Mouse (Mus musculus): Measurements from ENCODE around the gene Vps13d. TPM values are rescaled to one million over a fixed set of nuclear protein-coding genes. Genes with fewer than 3 reads are reported as not detected.
A peak's percentile ranks its signal among the peaks of the same experiment; 100 is the strongest.

The Vps13d gene
- total RNA-seq, 1 experiment from 2014 or later, result 101 TPM

DNA sequence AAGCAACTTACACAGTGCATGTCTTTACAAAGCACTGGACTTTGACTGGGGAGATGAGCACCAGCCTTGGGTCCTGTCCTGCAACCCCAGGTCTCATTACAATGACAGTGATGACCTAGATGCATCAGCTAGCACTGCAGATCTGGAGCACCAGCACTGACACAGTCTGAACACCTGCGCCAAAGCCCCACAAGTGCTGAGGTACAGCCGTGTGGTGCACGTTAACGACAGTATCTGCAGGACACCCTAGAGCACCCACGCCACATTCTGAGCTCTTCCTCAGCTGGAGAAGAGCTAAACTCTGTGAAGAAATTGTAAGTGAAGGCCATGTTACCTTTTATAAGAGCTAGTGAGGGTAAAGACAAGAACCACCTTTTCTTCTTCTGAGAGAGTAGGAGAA, 172.0 kb downstream of the Vps13d start:
- ATAC-seq (ENCODE audit: extremely low read depth, insufficient number of reproducible peaks, low FRiP score, poor library complexity, severe bottlenecking), result no peak

DNA sequence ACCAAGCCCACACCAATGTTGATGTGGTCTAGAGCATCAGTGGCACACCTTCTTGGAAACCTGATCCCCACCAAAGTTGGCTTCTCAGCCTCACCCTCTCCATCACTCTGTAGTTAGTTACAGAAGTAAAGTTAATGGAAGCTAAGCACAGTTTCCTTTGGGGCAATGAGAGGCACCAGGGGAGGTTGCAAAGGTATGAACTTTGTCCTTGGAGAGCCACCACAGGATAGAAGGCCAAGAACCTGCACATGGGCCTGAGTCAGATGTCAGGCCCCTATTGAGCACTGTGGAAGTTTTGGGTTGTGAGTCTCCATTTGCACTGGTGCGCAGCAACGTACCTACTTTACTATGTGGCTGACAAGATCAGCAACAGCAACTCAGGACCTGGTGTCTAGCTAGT, 172.6 kb downstream of the Vps13d start:
- ATAC-seq (ENCODE audit: extremely low read depth, insufficient number of reproducible peaks, low FRiP score, poor library complexity, severe bottlenecking), result no peak

DNA sequence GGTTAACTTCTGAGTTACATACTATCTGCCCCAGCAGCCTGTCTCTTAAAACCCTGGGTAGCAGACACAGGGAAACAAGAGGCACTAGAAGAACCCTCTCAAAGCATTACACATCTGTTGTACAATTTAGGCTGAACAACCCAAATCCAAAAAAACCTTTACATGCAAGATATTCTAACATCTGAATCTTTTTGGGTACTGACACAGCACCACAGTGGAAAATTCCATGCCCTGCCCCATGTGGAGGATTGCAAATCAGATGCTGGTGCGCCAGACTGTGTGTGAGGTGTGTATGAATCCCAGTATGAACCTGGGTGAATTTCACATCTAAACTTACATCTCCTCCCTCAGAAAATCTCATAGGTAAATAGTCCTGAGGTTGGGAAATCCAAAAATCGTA, 174.4 kb downstream of the Vps13d start:
- no peak for ATAC-seq (ENCODE audit: extremely low read depth, insufficient number of reproducible peaks, low FRiP score, poor library complexity, severe bottlenecking)

DNA sequence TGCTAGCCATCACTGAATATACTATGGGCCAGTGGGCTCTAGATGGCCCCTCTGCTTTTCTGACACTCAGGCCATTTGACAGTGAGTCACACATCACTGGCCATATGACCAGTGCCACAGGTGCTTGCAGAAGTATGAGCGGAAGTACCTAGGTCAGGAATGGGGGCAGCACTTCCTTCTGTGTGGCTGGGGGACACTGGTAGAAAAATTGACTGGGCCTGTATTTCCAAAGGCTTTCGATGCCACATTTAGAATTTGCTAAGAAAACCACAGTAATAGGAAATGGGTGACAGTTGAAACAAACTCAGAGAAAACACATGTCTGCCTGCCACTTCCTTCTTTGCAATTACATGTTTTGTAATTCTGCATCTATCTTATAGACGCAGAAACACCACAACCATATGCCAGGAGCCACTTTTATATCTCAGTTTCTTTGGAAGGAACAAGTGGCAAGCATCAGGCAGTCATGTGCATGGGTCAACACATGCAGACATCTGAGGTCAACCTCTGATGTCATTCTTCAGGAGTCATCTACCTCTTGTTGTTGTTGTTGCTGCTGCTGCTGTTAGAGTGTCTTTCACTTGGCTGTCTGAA, 175.6 kb downstream of the Vps13d start:
- peak; percentile 59 for ATAC-seq (ENCODE audit: extremely low read depth, insufficient number of reproducible peaks, low FRiP score, poor library complexity, severe bottlenecking)

DNA sequence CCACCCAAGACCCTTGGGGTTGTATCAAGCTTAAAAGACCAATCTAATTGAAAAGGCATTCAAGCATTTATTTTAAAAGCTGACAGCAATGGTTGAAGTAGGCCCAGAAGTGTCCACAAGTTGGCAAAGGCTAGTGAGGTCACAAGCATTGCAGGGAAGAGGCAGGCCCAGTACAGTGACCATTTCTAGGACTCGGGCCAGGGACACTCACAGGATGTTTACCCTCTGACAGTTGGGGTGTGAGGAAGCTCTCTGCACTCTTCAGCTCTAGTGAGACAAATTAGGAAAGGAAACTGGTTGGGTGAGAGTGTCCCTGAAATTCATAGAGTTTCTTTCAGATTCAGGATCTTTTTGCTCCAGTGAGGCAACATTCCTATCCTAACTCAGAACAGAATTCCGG, 177.1 kb downstream of the Vps13d start:
- no peak for ATAC-seq (ENCODE audit: extremely low read depth, insufficient number of reproducible peaks, low FRiP score, poor library complexity, severe bottlenecking)

DNA sequence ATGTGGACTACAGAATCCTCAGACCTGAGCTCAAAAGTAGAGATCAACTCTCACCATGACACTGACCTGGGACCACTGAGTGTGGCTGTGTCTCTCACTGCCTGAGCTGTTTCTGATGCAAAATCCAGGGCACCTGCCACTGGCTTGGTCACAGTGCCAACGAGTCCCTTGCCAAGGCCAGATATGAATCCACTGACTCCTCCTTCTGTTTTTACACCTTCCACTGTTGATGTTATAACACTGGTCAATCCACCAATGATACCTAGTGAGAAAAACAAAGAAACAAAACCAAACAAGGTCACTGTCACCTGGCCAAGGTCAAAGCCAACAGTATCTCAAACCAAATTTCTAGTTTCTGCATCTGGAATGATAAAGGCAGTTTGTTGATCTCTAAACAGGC, 178.1 kb downstream of the Vps13d start:
- ATAC-seq (ENCODE audit: extremely low read depth, insufficient number of reproducible peaks, low FRiP score, poor library complexity, severe bottlenecking), result no peak

DNA sequence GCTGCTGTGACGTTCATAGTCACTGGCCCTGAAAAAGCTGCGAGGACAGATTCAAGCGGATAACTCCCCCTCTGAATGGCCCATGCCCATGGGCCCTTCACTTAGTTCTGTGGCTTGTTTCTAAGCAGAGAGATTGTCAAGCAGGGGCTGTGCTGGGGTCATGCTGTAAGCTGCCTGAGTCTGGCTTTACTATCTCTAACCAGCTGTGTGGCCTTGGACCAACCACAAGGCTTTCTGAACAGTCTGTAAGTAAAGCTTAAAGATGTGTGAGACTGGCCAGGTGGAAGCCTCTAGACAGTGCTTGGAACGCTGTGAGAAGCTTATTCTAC, 180.2 kb downstream of the Vps13d start:
- no peak for ATAC-seq (ENCODE audit: extremely low read depth, insufficient number of reproducible peaks, low FRiP score, poor library complexity, severe bottlenecking)

DNA sequence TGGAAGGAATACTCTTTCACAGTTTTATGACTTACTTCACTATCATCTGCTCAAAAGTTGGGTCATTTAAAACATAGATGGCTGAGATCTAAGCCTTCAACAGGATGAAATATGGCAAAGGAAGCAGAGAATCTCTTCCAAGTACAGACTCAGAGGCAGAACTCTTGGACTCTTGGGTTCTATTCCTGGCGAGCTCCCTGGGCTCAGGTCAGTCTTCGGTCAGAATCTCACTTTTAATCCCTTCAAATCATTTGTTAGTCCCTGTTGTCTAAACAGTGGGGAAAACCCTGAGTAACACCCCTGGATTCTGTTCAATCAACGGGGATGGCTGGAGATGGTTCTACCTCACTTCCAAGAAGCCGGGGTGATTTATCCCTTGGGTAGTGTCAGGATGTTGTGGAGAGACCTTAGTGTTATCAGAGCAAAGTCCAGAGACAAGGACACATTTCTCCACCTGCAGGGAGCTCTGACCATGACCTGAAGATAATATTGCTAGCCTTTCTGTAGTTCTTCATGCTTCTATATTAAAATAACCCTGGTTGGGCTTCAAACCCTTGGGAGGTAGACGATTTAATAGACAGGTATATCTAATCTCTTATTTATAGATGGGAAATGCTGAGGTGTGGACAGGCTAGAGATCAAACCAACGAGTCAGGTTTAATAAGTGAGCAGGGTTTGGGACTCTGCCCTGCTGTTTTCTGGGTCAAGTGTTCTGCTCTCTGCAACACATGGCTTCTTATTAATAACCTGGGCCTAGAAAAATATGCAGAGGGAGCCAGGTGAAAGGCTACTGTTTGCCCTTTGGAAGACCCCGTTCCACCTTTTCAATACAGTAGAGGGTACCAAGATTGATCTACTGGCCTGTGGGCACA, 180.8 kb downstream of the Vps13d start:
- no peak for ATAC-seq (ENCODE audit: extremely low read depth, insufficient number of reproducible peaks, low FRiP score, poor library complexity, severe bottlenecking)

DNA sequence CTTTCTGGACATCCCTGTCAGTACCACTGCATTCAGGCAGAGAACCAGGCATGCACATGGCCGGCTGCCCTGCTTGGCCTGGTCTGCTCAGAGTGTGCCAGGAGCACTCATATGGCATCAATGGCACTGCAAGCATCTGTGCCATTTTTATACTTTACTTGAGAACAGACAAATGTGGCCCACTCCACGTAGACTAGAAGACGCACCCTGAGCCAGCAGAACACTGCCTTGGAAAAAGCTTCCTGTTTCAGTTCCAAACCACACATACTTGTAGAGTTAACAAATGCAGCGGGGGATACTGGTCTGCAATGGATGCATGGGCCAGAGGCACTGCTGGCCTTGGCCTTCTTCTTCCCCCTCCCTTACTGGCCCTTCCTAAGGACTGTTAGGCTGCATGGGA, 181.6 kb downstream of the Vps13d start:
- no peak for ATAC-seq (ENCODE audit: extremely low read depth, insufficient number of reproducible peaks, low FRiP score, poor library complexity, severe bottlenecking)

DNA sequence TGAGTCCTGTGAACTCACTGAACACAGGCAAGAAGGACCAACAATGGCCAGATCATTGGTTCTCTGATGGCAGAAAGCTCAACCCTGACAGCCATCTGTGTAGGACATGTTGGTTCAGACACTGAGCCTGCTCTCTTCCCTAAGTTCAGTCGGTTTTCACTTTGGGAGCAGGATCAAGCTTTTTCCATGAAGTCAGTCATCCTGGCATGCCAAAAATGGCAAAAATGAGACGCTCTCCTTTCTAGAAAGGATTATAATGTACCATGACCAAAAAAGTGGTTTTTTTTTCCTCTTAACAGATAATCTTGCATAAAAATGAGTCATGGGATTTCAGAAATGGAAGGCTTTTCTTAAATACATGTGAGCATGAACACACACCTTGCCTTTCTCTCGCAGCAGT, 183.6 kb downstream of the Vps13d start:
- no peak for ATAC-seq (ENCODE audit: extremely low read depth, insufficient number of reproducible peaks, low FRiP score, poor library complexity, severe bottlenecking)

DNA sequence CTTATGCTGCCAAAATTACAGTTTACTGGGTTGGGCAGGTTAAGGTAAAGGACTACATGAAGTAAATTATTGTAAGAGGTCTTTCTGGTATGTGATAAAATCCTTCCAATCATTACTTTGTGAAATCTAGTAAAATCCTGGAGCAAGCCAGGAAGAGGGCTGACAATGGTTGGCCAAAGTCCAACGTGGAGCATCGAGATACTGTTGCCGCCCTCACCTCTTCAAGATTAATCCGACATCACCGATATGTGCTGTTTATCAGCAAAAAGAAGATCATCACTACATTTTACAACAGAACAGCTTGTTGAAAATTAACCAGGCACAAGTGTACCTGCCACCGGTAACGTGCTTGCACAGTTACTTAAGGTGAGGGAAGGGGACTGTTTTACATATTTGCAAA, 184.9 kb downstream of the Vps13d start:
- no peak for ATAC-seq (ENCODE audit: extremely low read depth, insufficient number of reproducible peaks, low FRiP score, poor library complexity, severe bottlenecking)

DNA sequence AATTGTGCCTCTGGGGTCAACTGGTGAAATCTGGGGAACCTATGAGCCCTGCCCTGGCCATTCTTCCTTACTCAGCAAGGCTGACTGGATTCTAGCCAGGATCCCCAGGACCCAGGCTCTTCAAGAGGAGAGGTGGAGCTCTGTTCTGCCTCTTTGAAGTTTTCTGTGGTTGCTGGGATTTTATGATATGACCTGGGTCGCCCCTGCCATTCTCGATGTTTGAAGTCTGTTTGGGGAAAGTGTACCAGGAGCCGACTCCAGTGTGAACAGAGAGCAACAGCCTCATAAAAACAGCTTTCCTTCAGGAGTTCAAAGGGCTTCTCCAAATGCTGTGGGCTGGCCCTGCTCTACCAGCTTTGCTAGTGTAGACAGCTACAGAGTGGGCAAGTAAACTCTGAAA, 185.4 kb downstream of the Vps13d start:
- ATAC-seq (ENCODE audit: extremely low read depth, insufficient number of reproducible peaks, low FRiP score, poor library complexity, severe bottlenecking), result no peak

DNA sequence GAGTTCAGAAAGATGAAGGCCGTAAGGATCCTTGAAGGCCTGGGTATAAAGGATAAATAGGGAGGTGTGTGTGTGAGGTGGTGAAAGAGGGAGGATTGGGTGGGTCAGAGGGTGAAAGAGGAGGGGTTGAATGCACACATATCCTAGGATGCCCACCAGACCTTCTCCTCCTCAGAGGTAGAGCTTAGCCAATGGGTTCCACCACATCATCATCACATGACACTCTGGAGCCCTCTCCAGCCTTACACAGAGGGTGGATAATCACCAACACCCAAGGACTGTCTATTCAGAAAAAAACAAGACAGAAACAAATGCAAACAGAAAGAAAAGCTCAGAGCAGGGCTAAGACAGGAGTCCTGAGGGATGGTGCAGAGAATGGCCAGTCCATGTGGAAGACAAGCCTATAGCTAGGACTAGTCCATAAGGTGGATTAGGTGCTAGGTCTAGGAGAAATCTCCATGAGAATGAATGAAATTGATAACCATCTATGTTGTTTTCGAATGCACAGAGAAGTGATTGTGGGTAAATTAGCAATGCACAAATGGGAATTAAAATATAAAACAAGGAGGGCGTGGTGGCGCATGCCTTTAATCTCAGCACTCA, 188.8 kb downstream of the Vps13d start:
- no peak for ATAC-seq (ENCODE audit: extremely low read depth, insufficient number of reproducible peaks, low FRiP score, poor library complexity, severe bottlenecking)

DNA sequence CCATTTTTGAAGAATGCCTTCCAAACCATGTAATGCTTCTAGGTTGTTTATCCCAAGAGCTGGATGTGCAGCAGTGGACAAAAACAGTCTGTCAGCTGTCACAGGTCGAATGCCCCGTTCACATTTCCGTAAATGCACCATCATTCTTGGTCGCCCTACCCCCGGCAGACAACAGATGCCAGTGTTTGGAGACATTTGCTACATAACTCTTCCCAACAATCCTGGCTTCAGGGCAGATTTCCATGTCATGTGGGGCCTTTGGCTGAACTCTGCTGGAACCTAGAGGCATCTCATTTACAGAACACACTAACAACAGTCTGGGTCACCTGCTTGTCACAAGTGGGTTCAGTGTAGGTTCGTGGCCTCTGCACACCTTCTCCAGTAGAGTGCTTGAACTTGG, 190.6 kb downstream of the Vps13d start:
- ATAC-seq (ENCODE audit: extremely low read depth, insufficient number of reproducible peaks, low FRiP score, poor library complexity, severe bottlenecking), result no peak

DNA sequence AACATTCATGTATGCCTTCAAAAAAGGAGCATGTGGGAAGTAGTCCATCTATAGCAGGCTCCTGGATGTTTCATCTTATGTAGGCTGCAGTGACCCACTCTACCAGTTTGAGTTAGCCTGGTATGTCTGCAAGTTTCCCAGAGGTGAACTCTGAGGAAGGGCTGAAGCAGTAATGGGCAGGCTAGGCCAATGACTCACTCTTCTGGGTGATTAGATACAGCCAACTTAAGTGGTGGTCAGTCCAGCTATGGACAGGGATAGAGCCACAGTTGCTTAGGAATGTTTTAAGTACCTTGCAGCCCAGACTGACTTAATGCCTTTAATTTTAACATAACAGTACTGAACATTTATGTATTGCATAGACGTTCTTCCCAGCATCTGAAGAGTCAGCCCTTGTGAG, 192.1 kb downstream of the Vps13d start:
- no peak for ATAC-seq (ENCODE audit: extremely low read depth, insufficient number of reproducible peaks, low FRiP score, poor library complexity, severe bottlenecking)

DNA sequence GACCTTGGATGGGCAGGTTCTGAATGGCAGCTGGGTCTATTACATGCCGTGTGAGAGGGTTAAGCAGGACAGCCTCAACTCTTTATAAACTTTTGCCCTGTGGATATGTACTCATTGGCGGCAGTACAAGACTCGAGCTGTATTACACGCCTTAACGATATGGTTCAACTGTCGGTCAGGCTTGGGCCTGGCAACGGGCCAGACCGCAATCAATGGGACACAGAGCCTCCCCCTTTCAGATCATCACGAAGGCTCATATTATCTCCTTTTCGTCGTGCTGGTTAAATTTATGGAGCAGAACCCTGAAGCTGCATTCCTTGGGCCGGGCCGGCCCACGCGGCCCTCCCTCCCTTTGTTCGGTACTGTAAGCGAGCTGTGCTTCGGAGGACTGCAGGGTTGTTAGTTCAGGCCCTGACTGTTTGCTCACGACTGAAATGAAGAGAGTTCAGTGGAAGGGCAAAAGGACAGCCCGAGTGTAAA, 194.9 kb downstream of the Vps13d start:
- ATAC-seq (ENCODE audit: extremely low read depth, insufficient number of reproducible peaks, low FRiP score, poor library complexity, severe bottlenecking), result no peak

DNA sequence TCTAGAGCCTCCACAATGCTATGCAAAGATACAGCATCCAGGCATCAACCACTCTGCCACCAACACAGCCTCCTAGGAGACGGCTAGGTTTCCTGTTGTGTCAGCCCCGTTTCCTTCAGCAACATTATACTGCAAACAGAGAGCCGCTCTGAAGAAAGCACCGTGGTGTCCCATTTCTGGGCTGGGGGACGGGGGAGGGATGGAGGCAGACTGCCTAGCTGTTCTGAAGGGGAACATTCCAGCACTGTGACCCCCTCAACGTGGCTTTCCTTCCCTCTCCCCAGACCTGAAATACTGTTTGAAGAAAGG, 195.3 kb downstream of the Vps13d start:
- ATAC-seq (ENCODE audit: extremely low read depth, insufficient number of reproducible peaks, low FRiP score, poor library complexity, severe bottlenecking), result no peak

DNA sequence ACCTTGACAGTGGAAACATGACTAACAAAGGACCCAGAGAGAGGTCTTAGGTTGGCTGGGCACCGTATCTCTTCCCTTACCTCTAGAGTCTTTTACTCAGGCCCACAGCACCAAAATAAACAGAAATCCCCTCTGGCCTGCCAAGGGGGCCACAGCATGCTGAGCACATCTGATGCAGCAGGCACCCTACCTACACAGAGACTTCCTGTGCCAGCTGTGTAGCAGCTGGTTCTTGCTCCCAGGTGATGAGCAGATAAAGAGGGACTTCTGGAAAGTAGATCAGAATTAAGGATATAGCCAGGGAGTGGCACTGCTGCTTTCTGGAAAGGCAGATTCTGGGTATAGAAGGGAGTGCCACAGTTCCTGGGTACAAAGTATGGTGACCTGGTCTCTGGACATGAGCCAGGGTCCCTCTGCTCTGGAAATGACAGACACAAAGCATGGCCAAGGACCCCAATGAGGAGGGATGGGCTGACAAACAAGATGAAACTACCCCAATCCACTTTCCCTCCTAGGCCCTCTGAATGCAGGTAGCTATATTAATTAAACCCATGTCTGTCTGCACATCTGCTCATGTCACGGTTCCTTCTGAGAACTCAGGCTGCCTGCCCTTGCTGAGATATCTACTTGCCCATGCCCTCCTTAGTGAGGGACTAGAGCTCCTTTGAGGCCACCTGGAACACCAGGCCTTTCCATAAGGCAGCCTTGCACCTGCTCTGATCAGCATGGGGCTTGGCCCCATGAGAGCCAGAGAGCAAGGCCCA, 195.8 kb downstream of the Vps13d start:
- no peak for ATAC-seq (ENCODE audit: extremely low read depth, insufficient number of reproducible peaks, low FRiP score, poor library complexity, severe bottlenecking)

DNA sequence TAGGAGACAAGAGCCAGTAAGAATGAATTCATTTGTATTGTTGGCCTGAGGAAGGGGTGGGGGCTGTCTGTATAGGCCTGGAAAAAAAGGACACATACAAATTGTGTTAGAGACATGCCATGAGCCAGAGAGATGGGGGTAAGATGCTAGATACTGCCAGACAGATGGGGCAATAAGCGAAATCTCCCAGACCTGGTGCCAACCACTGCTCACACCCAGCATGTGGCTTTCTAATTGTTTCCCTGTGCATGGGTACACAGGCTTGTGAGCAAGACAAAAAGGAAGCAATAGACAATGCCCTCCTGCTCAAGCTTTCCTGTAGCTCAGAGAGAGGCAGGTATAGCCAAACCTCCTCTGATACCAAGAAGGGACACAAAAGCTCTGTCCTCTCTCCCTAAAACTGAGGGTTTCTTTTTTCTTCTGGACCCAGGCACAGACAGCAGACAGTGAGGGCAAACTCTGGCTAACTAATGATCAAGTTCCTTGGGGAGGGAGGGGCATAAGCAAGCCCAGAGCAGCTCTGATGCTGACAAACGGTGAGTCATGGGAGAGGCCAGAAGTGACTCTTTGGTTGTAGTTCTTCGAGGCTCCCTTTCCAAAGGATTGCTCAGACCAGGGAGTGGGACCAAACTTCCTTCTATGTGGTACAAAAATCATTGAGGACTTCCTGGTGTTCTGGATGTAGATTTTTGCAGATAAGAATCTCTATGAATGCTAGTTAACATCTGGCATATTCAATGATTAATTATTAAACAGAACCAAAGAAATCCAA, 196.7 kb downstream of the Vps13d start:
- ATAC-seq (ENCODE audit: extremely low read depth, insufficient number of reproducible peaks, low FRiP score, poor library complexity, severe bottlenecking), result peak; percentile 55; the same call in 1 of the 2 replicates

Data from neutrophil, adult 5-6 weeks (primary cell).